Mouse (Mus musculus): ENCODE measurements around the gene Npy1r. TPM values are rescaled to one million over a fixed set of nuclear protein-coding genes. Genes with fewer than 3 reads are reported as not detected.

The Npy1r gene
- total RNA-seq (2017) = not detected in 3 replicates

- no peak for ATAC-seq (replicated peaks; ENCODE audit: insufficient number of reproducible peaks, low FRiP score, low TSS enrichment, poor library complexity, severe bottlenecking)
Measured at GRCm38 (mm10) chr8:66696970-66697843, at the start of gene Npy1r. TSS of gene Npy1r (plus strand) at chr8:66697192.

GRCm38 (mm10) chr8:66681261-66681660, 15.7 kb upstream of the Npy1r start:
- no peak for ATAC-seq (replicated peaks; ENCODE audit: insufficient number of reproducible peaks, low FRiP score, low TSS enrichment, poor library complexity, severe bottlenecking)

GRCm38 (mm10) chr8:66687511-66688329, 9.3 kb upstream of the Npy1r start, which contains the start of gene Npy5r:
TSS of gene Npy5r (minus strand) at chr8:66688128.
- ATAC-seq (replicated peaks; ENCODE audit: insufficient number of reproducible peaks, low FRiP score, low TSS enrichment, poor library complexity, severe bottlenecking) = no peak

- no peak for ATAC-seq (replicated peaks; ENCODE audit: insufficient number of reproducible peaks, low FRiP score, low TSS enrichment, poor library complexity, severe bottlenecking)
Measured at GRCm38 (mm10) chr8:66688395-66688794, 8.6 kb upstream of the Npy1r start.

- no peak for ATAC-seq (replicated peaks; ENCODE audit: insufficient number of reproducible peaks, low FRiP score, low TSS enrichment, poor library complexity, severe bottlenecking)
Measured at GRCm38 (mm10) chr8:66688799-66689198, 8.2 kb upstream of the Npy1r start.

- ATAC-seq (replicated peaks; ENCODE audit: insufficient number of reproducible peaks, low FRiP score, low TSS enrichment, poor library complexity, severe bottlenecking) = no peak
Measured at GRCm38 (mm10) chr8:66690402-66690801, 6.6 kb upstream of the Npy1r start.

GRCm38 (mm10) chr8:66698011-66698410, 1.0 kb downstream of the Npy1r start:
- ATAC-seq (replicated peaks; ENCODE audit: insufficient number of reproducible peaks, low FRiP score, low TSS enrichment, poor library complexity, severe bottlenecking) = no peak

- ATAC-seq (replicated peaks; ENCODE audit: insufficient number of reproducible peaks, low FRiP score, low TSS enrichment, poor library complexity, severe bottlenecking) = no peak
Measured at GRCm38 (mm10) chr8:66698782-66699181, 1.8 kb downstream of the Npy1r start.

GRCm38 (mm10) chr8:66714324-66714975, 17.5 kb downstream of the Npy1r start:
- ATAC-seq (replicated peaks; ENCODE audit: insufficient number of reproducible peaks, low FRiP score, low TSS enrichment, poor library complexity, severe bottlenecking) = no peak

- ATAC-seq (replicated peaks; ENCODE audit: insufficient number of reproducible peaks, low FRiP score, low TSS enrichment, poor library complexity, severe bottlenecking) = no peak
Measured at GRCm38 (mm10) chr8:66722835-66723234, 25.8 kb downstream of the Npy1r start.

- no peak for ATAC-seq (replicated peaks; ENCODE audit: insufficient number of reproducible peaks, low FRiP score, low TSS enrichment, poor library complexity, severe bottlenecking)
Measured at GRCm38 (mm10) chr8:66729446-66729845, 32.5 kb downstream of the Npy1r start.

- no peak for ATAC-seq (replicated peaks; ENCODE audit: insufficient number of reproducible peaks, low FRiP score, low TSS enrichment, poor library complexity, severe bottlenecking)
Measured at GRCm38 (mm10) chr8:66731957-66732356, 35.0 kb downstream of the Npy1r start.

- no peak for ATAC-seq (replicated peaks; ENCODE audit: insufficient number of reproducible peaks, low FRiP score, low TSS enrichment, poor library complexity, severe bottlenecking)
Measured at GRCm38 (mm10) chr8:66742359-66742758, 45.4 kb downstream of the Npy1r start.

GRCm38 (mm10) chr8:66745612-66746011, 48.6 kb downstream of the Npy1r start:
- ATAC-seq (replicated peaks; ENCODE audit: insufficient number of reproducible peaks, low FRiP score, low TSS enrichment, poor library complexity, severe bottlenecking) = no peak

- ATAC-seq (replicated peaks; ENCODE audit: insufficient number of reproducible peaks, low FRiP score, low TSS enrichment, poor library complexity, severe bottlenecking) = no peak
Measured at GRCm38 (mm10) chr8:66751621-66752020, 54.6 kb downstream of the Npy1r start.

- ATAC-seq (replicated peaks; ENCODE audit: insufficient number of reproducible peaks, low FRiP score, low TSS enrichment, poor library complexity, severe bottlenecking) = no peak
Measured at GRCm38 (mm10) chr8:66756161-66756560, 59.2 kb downstream of the Npy1r start.

Data from monocyte, adult 5-6 weeks (primary cell).